Mouse (Mus musculus) CH12.LX (cell line): ENCODE data around the gene Dapk3.

Source experiments
- BHLHE40 ChIP-seq: IDR thresholded peaks from 2 replicates; pipeline ENCODE4 v1.6.1; 2011; ENCODE audit warnings: mild to moderate bottlenecking, low read depth, low read length, improper control_type of control experiment
- CTCF ChIP-seq, 2 experiments: IDR thresholded peaks in 1 of 2; conservative IDR thresholded peaks in 1 of 2; 2 replicates each; pipeline ENCODE4 v1.5.1; 2011 to 2012; ENCODE audit warnings: low read depth in 2 of 2, low read length in 2 of 2, improper control_type of control experiment in 1 of 2, inconsistent platforms in 1 of 2, mild to moderate bottlenecking in 1 of 2, moderate library complexity in 1 of 2
- ETS1 ChIP-seq: conservative IDR thresholded peaks from 2 replicates; pipeline ENCODE4 v1.6.1; 2012; ENCODE audit warnings: low read depth, mild to moderate bottlenecking, inconsistent platforms, low read length, improper control_type of control experiment, moderate library complexity
- GABPA ChIP-seq: IDR thresholded peaks from 2 replicates; pipeline ENCODE4 v1.6.1; 2012; ENCODE audit warnings: low read depth, low read length, improper control_type of control experiment, inconsistent platforms; ENCODE audit not compliant: insufficient replicate concordance
- HCFC1 ChIP-seq: IDR thresholded peaks from 2 replicates; pipeline ENCODE4 v1.6.1; 2012; ENCODE audit warnings: low read depth, mild to moderate bottlenecking, inconsistent platforms, low read length, improper control_type of control experiment
- MAZ ChIP-seq: IDR thresholded peaks from 2 replicates; pipeline ENCODE4 v1.6.1; 2012; ENCODE audit warnings: low read depth, mild to moderate bottlenecking, inconsistent platforms, low read length, improper control_type of control experiment, moderate library complexity
- MYC ChIP-seq: IDR thresholded peaks from 2 replicates; pipeline ENCODE4 v1.6.1; 2011; ENCODE audit warnings: low read depth, mild to moderate bottlenecking, improper control_type of control experiment, low read length
- POLR2A ChIP-seq: IDR thresholded peaks from 2 replicates; pipeline ENCODE4 v1.6.1; 2011; ENCODE audit warnings: low read depth, mild to moderate bottlenecking, improper control_type of control experiment, low read length
- RAD21 ChIP-seq: IDR thresholded peaks from 2 replicates; pipeline ENCODE4 v1.6.1; 2011; ENCODE audit warnings: low read depth, mild to moderate bottlenecking, low read length, improper control_type of control experiment, moderate library complexity
- SMC3 ChIP-seq: IDR thresholded peaks from 2 replicates; pipeline ENCODE4 v1.6.1; 2011; ENCODE audit warnings: low read depth, low read length, improper control_type of control experiment
- ZKSCAN1 ChIP-seq: IDR thresholded peaks from 2 replicates; pipeline ENCODE4 v1.6.1; 2012; ENCODE audit warnings: low read depth, inconsistent platforms, low read length, improper control_type of control experiment, borderline replicate concordance

DNA sequence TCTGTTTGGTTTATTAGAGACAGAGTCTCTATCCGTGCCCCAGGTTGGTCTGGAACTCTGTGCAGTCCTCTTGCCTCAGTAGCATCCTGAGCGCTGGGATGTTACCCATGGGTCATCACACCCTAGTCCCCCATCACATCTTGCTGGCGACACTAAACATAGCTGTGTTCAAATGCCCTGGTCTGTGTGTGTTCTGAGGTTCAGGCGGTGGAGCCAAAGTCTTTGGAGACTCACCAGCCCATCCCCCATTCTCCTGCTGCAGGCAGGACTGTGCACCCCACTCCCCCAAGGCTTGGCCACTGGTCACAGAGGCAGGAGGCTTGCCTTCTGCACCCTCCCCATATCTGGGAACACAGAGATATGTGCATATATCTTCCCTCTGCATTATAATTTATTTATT lies 21.3 kb downstream of the Dapk3 start:
- no peak for TF ChIP-seq ZKSCAN1
- TF ChIP-seq RAD21: no peak
- TF ChIP-seq CTCF (conservative IDR thresholded peaks at IDR 0.05 in 1 of 2, IDR thresholded peaks at IDR 0.05 in 1 of 2; ENCODE audit: low read depth in 2 of 2, low read length in 2 of 2): no peak
- no peak for TF ChIP-seq POLR2A
- no peak for TF ChIP-seq ETS1
- TF ChIP-seq GABPA: no peak
- no peak for TF ChIP-seq MAZ
- TF ChIP-seq MYC: no peak
- no peak for TF ChIP-seq HCFC1
- no peak for TF ChIP-seq BHLHE40
- no peak for TF ChIP-seq SMC3
